Mouse (Mus musculus): ENCODE measurements around the gene Mbnl2. TPM values are rescaled to one million over a fixed set of nuclear protein-coding genes. Genes with fewer than 3 reads are reported as not detected.

Gene Mbnl2
- polyA plus RNA-seq, 1 experiment from 2014 or later = 111 TPM

- no peak overlapping the region for H3K9ac ChIP-seq
- 0 out of 2 replicates have a peak overlapping the region, but pooled peaks have one; percentile 9 for H3K4me2 ChIP-seq (replicated peaks)
- no peak overlapping the region for H3K4me3 ChIP-seq (replicated peaks)
- H3K9me3 ChIP-seq = no peaks in the 10 kb centered on the region
- no peaks in the 10 kb centered on the region for H3K27me3 ChIP-seq (replicated peaks)
- ATAC-seq = peak; percentile 56; the same call in 1 of the 2 replicates
- H3K36me3 ChIP-seq = peaks cover 29% of the 10 kb centered on the region
- H3K27ac ChIP-seq = 0 out of 2 replicates have a peak overlapping the region, but pooled peaks have one; percentile 3
- H3K4me1 ChIP-seq (replicated peaks) = no peaks in the 10 kb centered on the region; the same call in 1 of the 2 replicates
- WGBS = 33% methylated on average over 38 of the region's 38 CpGs
Measured at GRCm38 (mm10) chr14:120388818-120389691, 113.6 kb downstream of the Mbnl2 start.

- Histone ChIP-seq H3K9me3 (no peaks in the 10 kb centered on the region), H3K36me3 (peaks cover 29% of the 10 kb centered on the region), H3K27ac (no peak overlapping the region), H3K27me3 (replicated peaks) (no peaks in the 10 kb centered on the region), H3K4me1 (replicated peaks) (no peaks in the 10 kb centered on the region; the same call in 1 of the 2 replicates), H3K4me3 (replicated peaks) (no peak overlapping the region), H3K9ac (no peak overlapping the region), H3K4me2 (replicated peaks) (no peak overlapping the region)
- ATAC-seq = no peak
- 92% methylated on average over 10 of the region's 10 CpGs for WGBS
Measured at GRCm38 (mm10) chr14:120390231-120390944, 114.9 kb downstream of the Mbnl2 start.

GRCm38 (mm10) chr14:120391701-120392100, 116.2 kb downstream of the Mbnl2 start:
- ATAC-seq = 0 out of 2 replicates have a peak, but pooled peaks have one; percentile 40
- peaks cover 32% of the 10 kb centered on the region for H3K36me3 ChIP-seq
- WGBS = 80% methylated on average over 10 of the region's 10 CpGs
- no peak overlapping the region for H3K27ac ChIP-seq
- no peaks in the 10 kb centered on the region for H3K9me3 ChIP-seq
- H3K27me3 ChIP-seq (replicated peaks) = no peaks in the 10 kb centered on the region
- H3K4me1 ChIP-seq (replicated peaks) = no peaks in the 10 kb centered on the region; the same call in 1 of the 2 replicates
- H3K9ac ChIP-seq = no peak overlapping the region
- no peak overlapping the region for H3K4me3 ChIP-seq (replicated peaks)
- H3K4me2 ChIP-seq (replicated peaks) = no peak overlapping the region

- H3K4me3 ChIP-seq (replicated peaks) = no peak overlapping the region
- no peaks in the 10 kb centered on the region for H3K27me3 ChIP-seq (replicated peaks)
- no peak overlapping the region for H3K27ac ChIP-seq
- H3K9ac ChIP-seq = no peak overlapping the region
- H3K4me2 ChIP-seq (replicated peaks) = no peak overlapping the region
- ATAC-seq = no peak
- no peaks in the 10 kb centered on the region; the same call in 1 of the 2 replicates for H3K4me1 ChIP-seq (replicated peaks)
- H3K9me3 ChIP-seq = no peaks in the 10 kb centered on the region
- 82% methylated on average over 9 of the region's 9 CpGs for WGBS
- peaks cover 32% of the 10 kb centered on the region for H3K36me3 ChIP-seq
Measured at GRCm38 (mm10) chr14:120392441-120392840, 117.0 kb downstream of the Mbnl2 start.

GRCm38 (mm10) chr14:120393441-120393840, 118.0 kb downstream of the Mbnl2 start:
- 87% methylated on average over 8 of the region's 8 CpGs for WGBS
- Histone ChIP-seq H3K36me3 (peaks cover 32% of the 10 kb centered on the region), H3K4me3 (replicated peaks) (no peak overlapping the region), H3K27me3 (replicated peaks) (no peaks in the 10 kb centered on the region), H3K9ac (no peak overlapping the region), H3K4me2 (replicated peaks) (no peak overlapping the region), H3K9me3 (no peaks in the 10 kb centered on the region), H3K4me1 (replicated peaks) (no peaks in the 10 kb centered on the region; the same call in 1 of the 2 replicates), H3K27ac (no peak overlapping the region)
- ATAC-seq = no peak

GRCm38 (mm10) chr14:120394216-120394615, 118.7 kb downstream of the Mbnl2 start:
- H3K36me3 ChIP-seq = peaks cover 29% of the 10 kb centered on the region
- H3K27me3 ChIP-seq (replicated peaks) = no peaks in the 10 kb centered on the region
- no peaks in the 10 kb centered on the region for H3K4me1 ChIP-seq (replicated peaks)
- H3K9me3 ChIP-seq = no peaks in the 10 kb centered on the region
- WGBS = 79% methylated on average over 3 of the region's 3 CpGs
- no peak for ATAC-seq
- no peak overlapping the region for H3K4me2 ChIP-seq (replicated peaks)
- H3K27ac ChIP-seq = no peak overlapping the region
- H3K4me3 ChIP-seq (replicated peaks) = no peak overlapping the region
- H3K9ac ChIP-seq = no peak overlapping the region

- no peak overlapping the region for H3K27ac ChIP-seq
- H3K9me3 ChIP-seq = no peaks in the 10 kb centered on the region
- no peak overlapping the region for H3K4me2 ChIP-seq (replicated peaks)
- no peak overlapping the region for H3K4me3 ChIP-seq (replicated peaks)
- H3K27me3 ChIP-seq (replicated peaks) = no peaks in the 10 kb centered on the region
- peaks cover 25% of the 10 kb centered on the region for H3K36me3 ChIP-seq
- H3K4me1 ChIP-seq (replicated peaks) = no peaks in the 10 kb centered on the region
- WGBS = 71% methylated on average over 3 of the region's 3 CpGs
- no peak overlapping the region for H3K9ac ChIP-seq
- ATAC-seq = no peak
Measured at GRCm38 (mm10) chr14:120394827-120395226, 119.4 kb downstream of the Mbnl2 start.

- 83% methylated on average over 9 of the region's 9 CpGs for WGBS
- H3K9me3 ChIP-seq = no peaks in the 10 kb centered on the region
- peaks cover 24% of the 10 kb centered on the region for H3K36me3 ChIP-seq
- H3K4me2 ChIP-seq (replicated peaks) = no peak overlapping the region
- ATAC-seq = no peak
- H3K9ac ChIP-seq = no peak overlapping the region
- no peaks in the 10 kb centered on the region for H3K4me1 ChIP-seq (replicated peaks)
- no peak overlapping the region for H3K27ac ChIP-seq
- H3K27me3 ChIP-seq (replicated peaks) = no peaks in the 10 kb centered on the region
- no peak overlapping the region for H3K4me3 ChIP-seq (replicated peaks)
Measured at GRCm38 (mm10) chr14:120395501-120395900, 120.0 kb downstream of the Mbnl2 start.

- Histone ChIP-seq H3K4me1 (replicated peaks) (no peaks in the 10 kb centered on the region), H3K4me2 (replicated peaks) (no peak overlapping the region), H3K9ac (no peak overlapping the region), H3K27ac (no peak overlapping the region), H3K27me3 (replicated peaks) (no peaks in the 10 kb centered on the region), H3K4me3 (replicated peaks) (no peak overlapping the region), H3K9me3 (no peaks in the 10 kb centered on the region), H3K36me3 (peaks cover 29% of the 10 kb centered on the region)
- WGBS = 35% methylated on average over 10 of the region's 10 CpGs
- ATAC-seq = peak; percentile 90
Measured at GRCm38 (mm10) chr14:120397871-120398647, 122.6 kb downstream of the Mbnl2 start.

GRCm38 (mm10) chr14:120399614-120400013, 124.1 kb downstream of the Mbnl2 start:
- H3K9me3 ChIP-seq = no peaks in the 10 kb centered on the region
- ATAC-seq = no peak
- H3K4me1 ChIP-seq (replicated peaks) = no peaks in the 10 kb centered on the region
- no peak overlapping the region for H3K4me3 ChIP-seq (replicated peaks)
- H3K36me3 ChIP-seq = peaks cover 25% of the 10 kb centered on the region
- H3K27ac ChIP-seq = no peak overlapping the region
- no peak overlapping the region for H3K9ac ChIP-seq
- no peak overlapping the region for H3K4me2 ChIP-seq (replicated peaks)
- no peaks in the 10 kb centered on the region for H3K27me3 ChIP-seq (replicated peaks)
- 83% methylated on average over 6 of the region's 6 CpGs for WGBS

GRCm38 (mm10) chr14:120401158-120401557, 125.7 kb downstream of the Mbnl2 start:
- H3K4me3 ChIP-seq (replicated peaks) = no peak overlapping the region
- H3K9ac ChIP-seq = no peak overlapping the region
- H3K9me3 ChIP-seq = no peaks in the 10 kb centered on the region
- no peak for ATAC-seq
- no peak overlapping the region for H3K4me2 ChIP-seq (replicated peaks)
- 90% methylated on average over 15 of the region's 15 CpGs for WGBS
- peaks cover 25% of the 10 kb centered on the region for H3K36me3 ChIP-seq
- no peaks in the 10 kb centered on the region for H3K27me3 ChIP-seq (replicated peaks)
- no peak overlapping the region for H3K27ac ChIP-seq
- H3K4me1 ChIP-seq (replicated peaks) = 0 out of 2 replicates have a peak, but pooled peaks cover 2% of the 10 kb centered on the region

- Histone ChIP-seq H3K4me1 (replicated peaks) (0 out of 2 replicates have a peak, but pooled peaks cover 2% of the 10 kb centered on the region), H3K36me3 (peaks cover 22% of the 10 kb centered on the region), H3K9ac (no peak overlapping the region), H3K27ac (no peak overlapping the region), H3K27me3 (replicated peaks) (no peaks in the 10 kb centered on the region), H3K4me2 (replicated peaks) (no peak overlapping the region), H3K9me3 (no peaks in the 10 kb centered on the region), H3K4me3 (replicated peaks) (no peak overlapping the region)
- WGBS = 94% methylated on average over 9 of the region's 9 CpGs
- no peak for ATAC-seq
Measured at GRCm38 (mm10) chr14:120402715-120403114, 127.2 kb downstream of the Mbnl2 start.
